Mouse (Mus musculus) limb, embryonic 14.5 days (tissue): ENCODE results near the gene Srrt. TPM values are rescaled to one million over a fixed set of nuclear protein-coding genes. Genes with fewer than 3 reads are reported as not detected.
A peak's percentile ranks its signal among the peaks of the same experiment; 100 is the strongest.
"Not testable (repeated sequence)": the region's sequence is repeated elsewhere in the genome, so short reads cannot be mapped to it uniquely, and the experiment has no call there.

Experiments used
- ATAC-seq: fragments of 200-750 bp; cut with Nextera tagmentation; 2 replicates; pipeline ENCODE4 v1.8.0; 2017; ENCODE audit warnings: low read depth, moderate number of reproducible peaks, moderate TSS enrichment; ENCODE audit not compliant: low FRiP score
- DNase-seq: peaks from one replicate; pipeline ENCODE4 v3.0.0-alpha.2; 2015; ENCODE audit warnings: low spot score
- H3K27ac ChIP-seq: fragments of 300-500 bp; sonication (generic); replicated peaks from 2 replicates; pipeline ENCODE4 v1.5.1; 2014; ENCODE audit warnings: low read depth, mild to moderate bottlenecking, low read length, moderate library complexity, mixed read lengths
- H3K27me3 ChIP-seq: fragments of 300-500 bp; sonication (generic); 2 replicates; pipeline ENCODE4 v1.6.1; 2014; ENCODE audit warnings: low read length, mixed read lengths; ENCODE audit not compliant: control insufficient read depth, insufficient read depth
- H3K36me3 ChIP-seq: fragments of 300-500 bp; sonication (generic); 2 replicates; pipeline ENCODE4 v1.6.1; 2014; ENCODE audit warnings: mild to moderate bottlenecking, low read length, moderate library complexity, mixed read lengths; ENCODE audit not compliant: control insufficient read depth, insufficient read depth
- H3K4me1 ChIP-seq: fragments of 300-500 bp; sonication (generic); 2 replicates; pipeline ENCODE4 v1.6.1; 2014; ENCODE audit warnings: antibody characterized with exemption, low read length, mixed read lengths; ENCODE audit not compliant: control insufficient read depth, insufficient read depth
- H3K4me2 ChIP-seq: fragments of 300-500 bp; sonication (generic); replicated peaks from 2 replicates; pipeline ENCODE4 v1.6.1; 2014; ENCODE audit warnings: low read depth, mild to moderate bottlenecking, low read length, moderate library complexity; ENCODE audit not compliant: severe bottlenecking
- H3K4me3 ChIP-seq: fragments of 300-500 bp; sonication (generic); replicated peaks from 2 replicates; pipeline ENCODE4 v1.5.1; 2014; ENCODE audit warnings: low read length
- H3K9ac ChIP-seq: fragments of 300-500 bp; sonication (generic); 2 replicates; pipeline ENCODE4 v1.6.1; 2014; ENCODE audit warnings: mild to moderate bottlenecking, low read depth, low read length, moderate library complexity; ENCODE audit not compliant: severe bottlenecking
- H3K9me3 ChIP-seq: fragments of 300-500 bp; sonication (generic); 2 replicates; pipeline ENCODE4 v1.6.1; 2016; ENCODE audit warnings: low read length; ENCODE audit not compliant: control insufficient read depth
- POLR2A ChIP-seq: fragments of 200-500 bp; IDR thresholded peaks from 2 replicates; pipeline ENCODE4 v1.8.0; 2012; ENCODE audit warnings: inconsistent platforms, mild to moderate bottlenecking, moderate library complexity, borderline replicate concordance; ENCODE audit not compliant: insufficient read depth, insufficient read length; ENCODE audit errors: extremely low read depth
- WGBS: fragments of 180-500 bp; shearing (Covaris S2); extraction: QIAGEN DNeasy Blood & Tissue Kit; methylation state at CpG from one replicate; pipeline ENCODE4 v1.1.7; 2014; 5-methylcytosine and 5-hydroxymethylcytosine counted together
- polyA plus RNA-seq, 2 experiments: library from polyadenylated mRNA; depleted of rRNA in 1 of 2; stranded (reverse) in 1 of 2; unstranded in 1 of 2; fragments of >200 nt; fragmentation: Nextera tagmentation in 1 of 2; extraction: Ambion mirVana in 1 of 2; gene quantifications; 2 replicates each; pipeline versions ENCODE4 v1.2.1 to v1.2.3; 2012 to 2014

Gene Srrt
- polyA plus RNA-seq, 2 experiments, result 104 to 300 TPM

- Histone ChIP-seq H3K36me3 (no peaks in the 10 kb centered on the region), H3K27me3 (peaks cover 57% of the 10 kb centered on the region), H3K4me3 (peak within 1 kb of the TSS; percentile 42), H3K9ac (peak within 1 kb of the TSS; percentile 45), H3K9me3 (no peaks in the 10 kb centered on the region), H3K27ac (no peak within 1 kb of the TSS), H3K4me2 (peak within 1 kb of the TSS; percentile 82), H3K4me1 (peaks cover 19% of the 10 kb centered on the region)
- TF ChIP-seq POLR2A, result no peak
- 2% methylated on average over 40 of the region's 40 CpGs for WGBS
- ATAC-seq (0 out of 2 replicates have a peak, but pooled peaks have one; percentile 9), DNase-seq (no peak)
Observed at GRCm38 (mm10) chr5:137287032-137287952, 20.2 kb downstream of the Srrt start, which contains the start of gene Ache. Ache (plus strand) TSS chr5:137287519.

- ATAC-seq (peak; percentile 61), DNase-seq (peak; percentile 72)
- Histone ChIP-seq H3K4me2 (peak overlapping the region; percentile 82), H3K36me3 (no peaks in the 10 kb centered on the region), H3K27ac (no peak overlapping the region), H3K27me3 (peaks cover 51% of the 10 kb centered on the region), H3K9me3 (no peaks in the 10 kb centered on the region), H3K4me1 (peaks cover 19% of the 10 kb centered on the region), H3K4me3 (peak overlapping the region; percentile 42), H3K9ac (no peak overlapping the region)
- WGBS, result 2% methylated on average over 16 of the region's 16 CpGs
- no peak for TF ChIP-seq POLR2A
Observed at GRCm38 (mm10) chr5:137286655-137287031, 20.8 kb downstream of the Srrt start.

GRCm38 (mm10) chr5:137285986-137286385, 21.5 kb downstream of the Srrt start:
- Histone ChIP-seq H3K4me3 (no peak overlapping the region), H3K36me3 (no peaks in the 10 kb centered on the region), H3K27me3 (peaks cover 45% of the 10 kb centered on the region), H3K9ac (no peak overlapping the region), H3K4me2 (no peak overlapping the region), H3K27ac (no peak overlapping the region), H3K9me3 (no peaks in the 10 kb centered on the region), H3K4me1 (peaks cover 19% of the 10 kb centered on the region)
- no peak for TF ChIP-seq POLR2A
- DNase-seq (no peak), ATAC-seq (no peak)
- 48% methylated on average over 7 of the region's 7 CpGs for WGBS

- Histone ChIP-seq H3K4me2 (no peak overlapping the region), H3K27me3 (peaks cover 35% of the 10 kb centered on the region), H3K9ac (no peak overlapping the region), H3K4me1 (peaks cover 19% of the 10 kb centered on the region), H3K36me3 (no peaks in the 10 kb centered on the region), H3K4me3 (no peak overlapping the region), H3K9me3 (no peaks in the 10 kb centered on the region), H3K27ac (no peak overlapping the region)
- DNase-seq (no peak), ATAC-seq (no peak)
- 64% methylated on average over 5 of the region's 5 CpGs for WGBS
- TF ChIP-seq POLR2A, result no peak
Observed at GRCm38 (mm10) chr5:137285045-137285444, 22.4 kb downstream of the Srrt start.

GRCm38 (mm10) chr5:137284411-137284810, 23.1 kb downstream of the Srrt start:
- H3K4me2 ChIP-seq, H3K4me3 ChIP-seq, H3K9ac ChIP-seq, ATAC-seq, H3K36me3 ChIP-seq, H3K27ac ChIP-seq, H3K9me3 ChIP-seq, DNase-seq: not testable (repeated sequence)
- Histone ChIP-seq H3K4me1 (peaks cover 19% of the 10 kb centered on the region), H3K27me3 (peaks cover 29% of the 10 kb centered on the region)
- WGBS, result 87% methylated on average over 4 of the region's 6 CpGs
